Mouse (Mus musculus): ENCODE results near the gene Slc36a1. TPM values are rescaled to one million over a fixed set of nuclear protein-coding genes. Genes with fewer than 3 reads are reported as not detected.
A peak's percentile ranks its signal among the peaks of the same experiment; 100 is the strongest.

Slc36a1 gene
- polyA plus RNA-seq, 2 experiments: 1.7 to 7.9 TPM

DNA sequence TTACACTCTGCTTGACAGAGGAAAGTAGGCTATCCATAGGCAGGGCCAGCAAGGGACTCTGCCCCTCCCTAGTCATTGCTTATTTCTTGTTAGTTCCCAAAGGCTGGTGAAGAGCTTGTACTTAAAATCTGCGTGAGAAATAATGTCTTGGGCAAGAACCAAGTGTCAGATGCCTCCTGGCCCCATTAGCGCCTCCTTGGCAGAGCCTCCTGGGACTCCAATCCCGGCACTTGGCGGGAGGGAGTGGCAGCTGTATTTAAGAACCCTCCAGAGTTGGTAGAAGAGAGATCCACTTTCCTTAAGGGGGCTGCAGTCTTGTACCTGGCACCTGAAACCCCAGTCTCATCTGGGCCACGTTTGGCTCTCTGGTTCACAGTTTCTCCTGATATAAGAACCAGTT lies 10.0 kb downstream of the Slc36a1 start:
- TF ChIP-seq CTCF (IDR thresholded peaks at IDR 0.05; ENCODE audit: low read depth) (no peak), EP300 (IDR thresholded peaks at IDR 0.05; ENCODE audit: low read depth) (no peak)
- 68% methylated on average over 5 of the region's 5 CpGs for WGBS (ENCODE audit: insufficient replicate concordance)
- Histone ChIP-seq H3K27ac (no peak overlapping the region), H3K9ac (replicated peaks) (no peak overlapping the region), H3K9me3 (ENCODE audit: control insufficient read depth, low read length) (no peaks in the 10 kb centered on the region), H3K4me3 (ENCODE audit: insufficient read depth in 1 of 2, low read depth in 2 of 2, low read length in 2 of 2) (no peak overlapping the region), H3K4me1 (replicated peaks; ENCODE audit: control insufficient read depth in 2 of 2, insufficient read depth in 2 of 2, low read length in 1 of 2) (peaks cover 0 to 20% of the 10 kb centered on the region in 2 experiments; a peak in 2 of 4 replicates), H3K36me3 (replicated peaks; ENCODE audit: control insufficient read depth, insufficient read depth, low read depth) (no peaks in the 10 kb centered on the region; the same call in 1 of the 2 replicates), H3K4me2 (ENCODE audit: low read depth) (no peak overlapping the region), H3K27me3 (ENCODE audit: control insufficient read depth, insufficient read depth, low read length) (no peaks in the 10 kb centered on the region)
- ATAC-seq (ENCODE audit: insufficient read depth) (no peak), DNase-seq (ENCODE audit: low read depth in 3 of 3, low spot score in 3 of 3) (no peak)

GRCm38 (mm10) chr11:55214978-55215377 lies 10.8 kb downstream of the Slc36a1 start:
- Histone ChIP-seq H3K4me2 (ENCODE audit: low read depth) (no peak overlapping the region), H3K4me3 (ENCODE audit: insufficient read depth in 1 of 2, low read depth in 2 of 2, low read length in 2 of 2) (no peak overlapping the region), H3K9ac (replicated peaks) (no peak overlapping the region), H3K27ac (no peak overlapping the region), H3K36me3 (replicated peaks; ENCODE audit: control insufficient read depth, insufficient read depth, low read depth) (no peaks in the 10 kb centered on the region; the same call in 1 of the 2 replicates), H3K9me3 (ENCODE audit: control insufficient read depth, low read length) (no peaks in the 10 kb centered on the region), H3K4me1 (replicated peaks; ENCODE audit: control insufficient read depth in 2 of 2, insufficient read depth in 2 of 2, low read length in 1 of 2) (peaks cover 0 to 17% of the 10 kb centered on the region in 2 experiments; a peak in 2 of 4 replicates), H3K27me3 (ENCODE audit: control insufficient read depth, insufficient read depth, low read length) (no peaks in the 10 kb centered on the region)
- WGBS (ENCODE audit: insufficient replicate concordance): 52% methylated on average over 3 of the region's 3 CpGs
- TF ChIP-seq EP300 (IDR thresholded peaks at IDR 0.05; ENCODE audit: low read depth): no peak
- TF ChIP-seq CTCF (IDR thresholded peaks at IDR 0.05; ENCODE audit: low read depth): no peak
- ATAC-seq (ENCODE audit: insufficient read depth) (no peak), DNase-seq (ENCODE audit: low read depth in 3 of 3, low spot score in 3 of 3) (no peak)

- peaks cover 0 to 14% of the 10 kb centered on the region in 2 experiments; a peak in 2 of 4 replicates for H3K4me1 ChIP-seq (replicated peaks; ENCODE audit: control insufficient read depth in 2 of 2, insufficient read depth in 2 of 2, low read length in 1 of 2)
- ATAC-seq (ENCODE audit: insufficient read depth): no peak
- H3K9ac ChIP-seq (replicated peaks): no peak overlapping the region
- H3K27ac ChIP-seq: no peak overlapping the region
- H3K4me2 ChIP-seq (ENCODE audit: low read depth): no peak overlapping the region
- no peak for DNase-seq (ENCODE audit: low read depth in 3 of 3, low spot score in 3 of 3)
- no peaks in the 10 kb centered on the region; the same call in 1 of the 2 replicates for H3K36me3 ChIP-seq (replicated peaks; ENCODE audit: control insufficient read depth, insufficient read depth, low read depth)
- whole genome bisulfite sequencing (ENCODE audit: insufficient replicate concordance): 68% methylated on average over 3 of the region's 4 CpGs
- no peak for TF ChIP-seq CTCF (IDR thresholded peaks at IDR 0.05; ENCODE audit: low read depth)
- TF ChIP-seq EP300 (IDR thresholded peaks at IDR 0.05; ENCODE audit: low read depth): no peak
- H3K4me3 ChIP-seq (ENCODE audit: insufficient read depth in 1 of 2, low read depth in 2 of 2, low read length in 2 of 2): no peak overlapping the region
- H3K27me3 ChIP-seq (ENCODE audit: control insufficient read depth, insufficient read depth, low read length): no peaks in the 10 kb centered on the region
- no peaks in the 10 kb centered on the region for H3K9me3 ChIP-seq (ENCODE audit: control insufficient read depth, low read length)
Observed at GRCm38 (mm10) chr11:55216061-55216460, 11.9 kb downstream of the Slc36a1 start.

DNA sequence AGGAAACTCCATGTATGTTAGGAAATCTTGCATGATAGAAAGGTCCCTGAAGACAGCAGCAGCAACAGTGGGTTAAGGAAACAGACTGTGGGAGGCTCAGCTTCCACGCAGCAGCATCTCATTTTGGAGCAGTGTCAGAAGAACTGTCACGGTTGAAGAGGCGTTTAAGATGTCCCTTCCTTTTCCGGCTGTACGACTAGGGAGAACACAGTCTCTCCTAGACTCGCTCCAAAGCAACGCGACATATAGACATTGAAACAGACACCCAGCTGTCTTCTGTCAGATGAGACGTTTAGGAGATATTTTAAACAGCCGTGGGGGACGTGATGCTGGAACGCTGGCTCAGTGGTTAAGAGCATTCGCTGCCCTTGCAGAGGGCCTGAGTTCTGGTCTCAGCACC lies 12.7 kb downstream of the Slc36a1 start:
- Histone ChIP-seq H3K27me3 (ENCODE audit: control insufficient read depth, insufficient read depth, low read length) (no peaks in the 10 kb centered on the region), H3K4me3 (ENCODE audit: insufficient read depth in 1 of 2, low read depth in 2 of 2, low read length in 2 of 2) (no peak overlapping the region), H3K9me3 (ENCODE audit: control insufficient read depth, low read length) (no peaks in the 10 kb centered on the region), H3K9ac (replicated peaks) (no peak overlapping the region), H3K27ac (no peak overlapping the region), H3K4me1 (replicated peaks; ENCODE audit: control insufficient read depth in 2 of 2, insufficient read depth in 2 of 2, low read length in 1 of 2) (peaks cover 0 to 11% of the 10 kb centered on the region in 2 experiments; a peak in 2 of 4 replicates), H3K4me2 (ENCODE audit: low read depth) (no peak overlapping the region), H3K36me3 (replicated peaks; ENCODE audit: control insufficient read depth, insufficient read depth, low read depth) (no peaks in the 10 kb centered on the region; the same call in 1 of the 2 replicates)
- WGBS (ENCODE audit: insufficient replicate concordance): 75% methylated on average over 13 of the region's 13 CpGs
- DNase-seq (ENCODE audit: low read depth in 3 of 3, low spot score in 3 of 3) (no peak), ATAC-seq (ENCODE audit: insufficient read depth) (no peak)
- TF ChIP-seq CTCF (IDR thresholded peaks at IDR 0.05; ENCODE audit: low read depth) (no peak), EP300 (IDR thresholded peaks at IDR 0.05; ENCODE audit: low read depth) (no peak)

DNA sequence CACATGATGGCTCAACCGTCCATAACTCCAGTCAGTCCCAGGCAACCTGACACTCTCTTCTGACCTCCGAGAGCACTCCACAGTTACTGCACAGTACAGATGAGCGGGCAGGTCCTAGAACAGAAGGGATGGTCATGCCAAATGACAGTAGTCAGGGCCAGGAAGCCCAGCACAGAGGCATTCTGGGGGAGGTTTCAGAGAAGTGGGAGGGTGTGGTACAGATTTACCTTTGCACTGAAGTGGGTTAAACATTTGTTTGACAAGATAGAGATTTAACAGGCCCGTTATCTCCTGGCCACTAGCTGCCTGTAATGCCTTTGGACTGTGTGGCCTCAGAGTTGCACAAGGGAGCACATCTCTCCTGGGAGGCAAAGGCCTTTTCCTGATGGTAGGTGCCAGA lies 13.3 kb downstream of the Slc36a1 start:
- TF ChIP-seq CTCF (IDR thresholded peaks at IDR 0.05; ENCODE audit: low read depth) (no peak), EP300 (IDR thresholded peaks at IDR 0.05; ENCODE audit: low read depth) (no peak)
- DNase-seq (ENCODE audit: low read depth in 3 of 3, low spot score in 3 of 3): peak in 1 of 3 experiments; percentile 23
- peaks cover 0 to 11% of the 10 kb centered on the region in 2 experiments; a peak in 2 of 4 replicates for H3K4me1 ChIP-seq (replicated peaks; ENCODE audit: control insufficient read depth in 2 of 2, insufficient read depth in 2 of 2, low read length in 1 of 2)
- no peak overlapping the region for H3K9ac ChIP-seq (replicated peaks)
- H3K36me3 ChIP-seq (replicated peaks; ENCODE audit: control insufficient read depth, insufficient read depth, low read depth): no peaks in the 10 kb centered on the region; the same call in 1 of the 2 replicates
- H3K4me2 ChIP-seq (ENCODE audit: low read depth): no peak overlapping the region
- 63% methylated on average over 4 of the region's 4 CpGs for WGBS (ENCODE audit: insufficient replicate concordance)
- no peaks in the 10 kb centered on the region for H3K9me3 ChIP-seq (ENCODE audit: control insufficient read depth, low read length)
- H3K4me3 ChIP-seq (ENCODE audit: insufficient read depth in 1 of 2, low read depth in 2 of 2, low read length in 2 of 2): no peak overlapping the region
- H3K27ac ChIP-seq: no peak overlapping the region
- H3K27me3 ChIP-seq (ENCODE audit: control insufficient read depth, insufficient read depth, low read length): no peaks in the 10 kb centered on the region
- peak; percentile 58 for ATAC-seq (ENCODE audit: insufficient read depth)
